Mouse (Mus musculus): ENCODE measurements around the gene Cxcr1.

GRCm38 (mm10) chr1:74207906-74208305, 13.5 kb upstream of the Cxcr1 start:
- TF ChIP-seq CTCF (IDR thresholded peaks at IDR 0.05; ENCODE audit: low read depth) (no peak), EP300 (IDR thresholded peaks at IDR 0.05; ENCODE audit: low read depth) (no peak)
